Mouse (Mus musculus): Measurements from ENCODE around the gene Slc25a11. TPM values are rescaled to one million over a fixed set of nuclear protein-coding genes. Genes with fewer than 3 reads are reported as not detected.

Gene Slc25a11
- polyA plus RNA-seq, 1 experiment: 136 TPM

- no peaks in the 10 kb centered on the region for H3K36me3 ChIP-seq (ENCODE audit: control insufficient read depth, insufficient read depth)
- H3ac ChIP-seq (ENCODE audit: control insufficient read depth, insufficient read length, low read depth): no peak overlapping the region
- H3K79me2 ChIP-seq (ENCODE audit: control insufficient read depth, insufficient read depth): no peaks in the 10 kb centered on the region
- H3K27me3 ChIP-seq (ENCODE audit: control insufficient read depth, insufficient read depth, insufficient read length): no peaks in the 10 kb centered on the region
- H3K79me3 ChIP-seq (ENCODE audit: low read depth): no peaks in the 10 kb centered on the region
- TF ChIP-seq FOSL1 (IDR thresholded peaks at IDR 0.05; ENCODE audit: insufficient read depth, low read length, poor library complexity, severe bottlenecking): no peak
- no peak for TF ChIP-seq USF1 (IDR thresholded peaks at IDR 0.05; ENCODE audit: low read depth)
- TF ChIP-seq MYOG (IDR thresholded peaks at IDR 0.05; ENCODE audit: control insufficient read depth, extremely low read depth, insufficient read length): no peak
- no peak for TF ChIP-seq CEBPB (IDR thresholded peaks at IDR 0.05; ENCODE audit: low read depth)
- peak; percentile 38 for TF ChIP-seq MYOD1 (IDR thresholded peaks at IDR 0.05; ENCODE audit: control insufficient read depth, insufficient read length, low read depth)
- no peak for TF ChIP-seq MAX (IDR thresholded peaks at IDR 0.05)
- no peak for TF ChIP-seq CTCF (IDR thresholded peaks at IDR 0.05; ENCODE audit: control insufficient read depth, insufficient read depth, insufficient read length)
- H3K4me3 ChIP-seq (ENCODE audit: insufficient read depth, poor library complexity, severe bottlenecking): no peak overlapping the region
These were observed 25.1 kb downstream of the Slc25a11 start for GRCm38 (mm10) chr11:70621972-70622814.

- Histone ChIP-seq H3K4me3 (ENCODE audit: insufficient read depth, poor library complexity, severe bottlenecking) (no peak within 1 kb of the TSS), H3K79me3 (ENCODE audit: low read depth) (no peaks in the 10 kb centered on the region), H3K36me3 (ENCODE audit: control insufficient read depth, insufficient read depth) (no peaks in the 10 kb centered on the region), H3K79me2 (ENCODE audit: control insufficient read depth, insufficient read depth) (no peaks in the 10 kb centered on the region), H3ac (ENCODE audit: control insufficient read depth, insufficient read length, low read depth) (no peak within 1 kb of the TSS), H3K27me3 (ENCODE audit: control insufficient read depth, insufficient read depth, insufficient read length) (no peaks in the 10 kb centered on the region)
- TF ChIP-seq MYOG (IDR thresholded peaks at IDR 0.05; ENCODE audit: control insufficient read depth, extremely low read depth, insufficient read length) (no peak), FOSL1 (IDR thresholded peaks at IDR 0.05; ENCODE audit: insufficient read depth, low read length, poor library complexity, severe bottlenecking) (no peak), MAX (IDR thresholded peaks at IDR 0.05) (no peak), CEBPB (IDR thresholded peaks at IDR 0.05; ENCODE audit: low read depth) (no peak), USF1 (IDR thresholded peaks at IDR 0.05; ENCODE audit: low read depth) (no peak), MYOD1 (IDR thresholded peaks at IDR 0.05; ENCODE audit: control insufficient read depth, insufficient read length, low read depth) (no peak), CTCF (IDR thresholded peaks at IDR 0.05; ENCODE audit: control insufficient read depth, insufficient read depth, insufficient read length) (no peak)
These were observed 28.2 kb downstream of the Slc25a11 start, which contains the start of gene Chrne for GRCm38 (mm10) chr11:70619101-70619500. Chrne (minus strand) TSS chr11:70619216.

GRCm38 (mm10) chr11:70615516-70616093 lies 31.7 kb downstream of the Slc25a11 start, which contains the start of gene 4930544D05Rik:
4930544D05Rik (plus strand) TSS chr11:70615848.
- no peak within 1 kb of the TSS for H3K4me3 ChIP-seq (ENCODE audit: insufficient read depth, poor library complexity, severe bottlenecking)
- TF ChIP-seq USF1 (IDR thresholded peaks at IDR 0.05; ENCODE audit: low read depth): no peak
- TF ChIP-seq CEBPB (IDR thresholded peaks at IDR 0.05; ENCODE audit: low read depth): peak; percentile 29
- no peaks in the 10 kb centered on the region for H3K79me3 ChIP-seq (ENCODE audit: low read depth)
- H3K36me3 ChIP-seq (ENCODE audit: control insufficient read depth, insufficient read depth): peaks cover 29% of the 10 kb centered on the region
- H3K79me2 ChIP-seq (ENCODE audit: control insufficient read depth, insufficient read depth): no peaks in the 10 kb centered on the region
- H3K27me3 ChIP-seq (ENCODE audit: control insufficient read depth, insufficient read depth, insufficient read length): no peaks in the 10 kb centered on the region
- no peak within 1 kb of the TSS for H3ac ChIP-seq (ENCODE audit: control insufficient read depth, insufficient read length, low read depth)

GRCm38 (mm10) chr11:70615074-70615473 lies 32.2 kb downstream of the Slc25a11 start:
- no peak for TF ChIP-seq MYOD1 (IDR thresholded peaks at IDR 0.05; ENCODE audit: control insufficient read depth, insufficient read length, low read depth)
- no peak for TF ChIP-seq USF1 (IDR thresholded peaks at IDR 0.05; ENCODE audit: low read depth)
- TF ChIP-seq MAX (IDR thresholded peaks at IDR 0.05): no peak
- no peak for TF ChIP-seq CTCF (IDR thresholded peaks at IDR 0.05; ENCODE audit: control insufficient read depth, insufficient read depth, insufficient read length)
- no peak for TF ChIP-seq FOSL1 (IDR thresholded peaks at IDR 0.05; ENCODE audit: insufficient read depth, low read length, poor library complexity, severe bottlenecking)
- no peak for TF ChIP-seq MYOG (IDR thresholded peaks at IDR 0.05; ENCODE audit: control insufficient read depth, extremely low read depth, insufficient read length)
- Histone ChIP-seq H3K36me3 (ENCODE audit: control insufficient read depth, insufficient read depth) (peaks cover 34% of the 10 kb centered on the region), H3K27me3 (ENCODE audit: control insufficient read depth, insufficient read depth, insufficient read length) (no peaks in the 10 kb centered on the region), H3ac (ENCODE audit: control insufficient read depth, insufficient read length, low read depth) (no peak overlapping the region), H3K79me3 (ENCODE audit: low read depth) (no peaks in the 10 kb centered on the region), H3K79me2 (ENCODE audit: control insufficient read depth, insufficient read depth) (no peaks in the 10 kb centered on the region), H3K4me3 (ENCODE audit: insufficient read depth, poor library complexity, severe bottlenecking) (no peak overlapping the region)

GRCm38 (mm10) chr11:70612505-70612904 lies 34.8 kb downstream of the Slc25a11 start:
- H3K36me3 ChIP-seq (ENCODE audit: control insufficient read depth, insufficient read depth): peaks cover 59% of the 10 kb centered on the region

More at GRCm38 (mm10) chr11:70612505-70612904, 34.8 kb downstream of the Slc25a11 start:
- no peaks in the 10 kb centered on the region for H3K79me2 ChIP-seq (ENCODE audit: control insufficient read depth, insufficient read depth)
- TF ChIP-seq MAX (IDR thresholded peaks at IDR 0.05): no peak
- TF ChIP-seq MYOD1 (IDR thresholded peaks at IDR 0.05; ENCODE audit: control insufficient read depth, insufficient read length, low read depth): no peak
- TF ChIP-seq MYOG (IDR thresholded peaks at IDR 0.05; ENCODE audit: control insufficient read depth, extremely low read depth, insufficient read length): no peak
- peak; percentile 2 for TF ChIP-seq CTCF (IDR thresholded peaks at IDR 0.05; ENCODE audit: control insufficient read depth, insufficient read depth, insufficient read length)
- H3K79me3 ChIP-seq (ENCODE audit: low read depth): no peaks in the 10 kb centered on the region
- no peak overlapping the region for H3ac ChIP-seq (ENCODE audit: control insufficient read depth, insufficient read length, low read depth)
- H3K27me3 ChIP-seq (ENCODE audit: control insufficient read depth, insufficient read depth, insufficient read length): no peaks in the 10 kb centered on the region
- no peak overlapping the region for H3K4me3 ChIP-seq (ENCODE audit: insufficient read depth, poor library complexity, severe bottlenecking)
